Mouse (Mus musculus) megakaryocyte, embryonic 14.5 days (primary cell): ENCODE results near the gene Meioc. TPM values are rescaled to one million over a fixed set of nuclear protein-coding genes. Genes with fewer than 3 reads are reported as not detected.
A peak's percentile ranks its signal among the peaks of the same experiment; 100 is the strongest.
"Not testable (repeated sequence)": the region's sequence is repeated elsewhere in the genome, so short reads cannot be mapped to it uniquely, and the experiment has no call there.

Experiments
- H3K27me3 ChIP-seq: replicated peaks from 2 replicates; pipeline ENCODE3; 2012; ENCODE audit warnings: inconsistent platforms
- H3K36me3 ChIP-seq: replicated peaks from 2 replicates; pipeline ENCODE3; 2012; ENCODE audit warnings: low read length, inconsistent platforms, mixed read lengths
- H3K4me1 ChIP-seq: 2 replicates; pipeline ENCODE4 v1.6.1; 2012; ENCODE audit warnings: inconsistent platforms
- H3K4me3 ChIP-seq: replicated peaks from 2 replicates; pipeline ENCODE3; 2012; ENCODE audit warnings: moderate library complexity, mild to moderate bottlenecking, inconsistent platforms
- H3K9me3 ChIP-seq: 2 replicates; pipeline ENCODE4 v1.6.1; 2012; ENCODE audit warnings: inconsistent platforms
- FLI1 ChIP-seq: IDR thresholded peaks from 2 replicates; pipeline ENCODE4 v1.6.1; 2012; ENCODE audit warnings: low read length, inconsistent platforms, mixed read lengths
- GATA1 ChIP-seq: IDR thresholded peaks from 3 replicates; pipeline ENCODE4 v1.6.1; 2012; ENCODE audit warnings: mixed read lengths, low read length, inconsistent platforms, borderline replicate concordance
- polyA plus RNA-seq: library from polyadenylated mRNA; stranded (reverse); fragments of >175 nt; gene quantifications from 2 replicates; pipeline ENCODE4 v1.2.3, GENCODE M21; 2012; ENCODE audit warnings: low replicate concordance; ENCODE audit not compliant: insufficient read depth

Meioc gene
- polyA plus RNA-seq, 1 experiment: not detected

DNA sequence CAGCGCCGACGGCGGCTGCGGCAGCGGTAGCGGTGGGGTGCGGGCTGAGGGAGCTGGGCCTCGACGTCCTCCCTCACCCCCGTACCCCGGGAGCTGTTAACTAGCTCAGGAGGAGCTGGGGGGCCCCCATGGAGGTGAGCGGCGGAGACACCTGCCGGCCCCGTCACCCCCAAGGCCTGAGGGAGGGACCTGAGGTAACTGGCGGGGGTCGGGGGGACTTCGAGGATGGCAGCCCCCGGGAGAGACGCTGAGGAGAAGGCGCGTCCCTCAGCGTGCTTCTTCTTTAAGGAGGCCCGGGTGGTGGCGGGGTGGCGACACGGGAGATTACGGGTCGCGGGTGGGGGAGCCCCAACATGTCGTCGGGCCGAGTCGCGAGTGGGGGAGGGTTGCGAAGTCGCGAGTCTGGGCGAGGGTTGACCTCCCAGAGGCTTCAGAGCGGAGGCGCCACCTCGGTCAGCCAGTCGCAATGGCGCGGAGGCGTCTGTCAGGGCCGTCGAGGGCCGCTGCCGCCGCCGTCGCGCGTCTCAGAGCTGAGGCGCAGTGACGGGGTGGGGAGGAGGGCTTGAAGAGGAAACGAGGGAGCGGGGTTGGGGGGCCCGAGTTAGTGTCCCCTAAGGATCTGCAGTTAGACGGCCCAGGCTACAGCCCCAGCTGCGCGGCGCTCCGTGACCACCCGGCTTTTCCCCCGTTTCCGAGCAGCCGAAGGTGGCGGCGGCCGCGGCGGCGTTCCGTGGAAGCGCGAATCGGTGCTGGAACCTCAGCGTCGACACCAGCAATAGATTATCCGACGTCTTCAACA lies 2.3 kb downstream of the Meioc start:
- Histone ChIP-seq H3K36me3 (no peaks in the 10 kb centered on the region), H3K27me3 (peaks cover 43% of the 10 kb centered on the region), H3K4me3 (no peak overlapping the region), H3K9me3 (peaks cover 14% of the 10 kb centered on the region), H3K4me1 (peaks cover 8% of the 10 kb centered on the region; the same call in 1 of the 2 replicates)
- no peak for TF ChIP-seq GATA1
- TF ChIP-seq FLI1: no peak

DNA sequence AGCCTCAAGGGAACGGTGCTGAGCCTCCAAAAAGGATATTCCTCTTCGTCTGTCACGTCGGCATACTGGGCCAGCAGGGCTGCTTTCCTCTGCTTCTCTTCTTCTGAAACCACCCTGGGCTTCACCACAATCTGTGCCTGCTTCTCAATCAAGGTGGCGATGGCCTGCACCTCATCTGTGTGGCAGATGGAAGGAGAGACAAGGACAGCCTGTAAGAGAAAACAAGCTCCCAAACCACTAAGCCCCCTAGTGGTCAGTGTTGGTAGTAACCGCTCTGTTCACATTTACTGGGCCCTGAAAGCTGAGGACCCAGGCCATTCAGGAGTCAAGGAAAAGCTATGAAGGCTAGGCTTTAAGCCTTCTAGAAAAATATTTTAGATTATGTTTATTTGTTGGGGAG lies 26.6 kb downstream of the Meioc start:
- peaks cover 27% of the 10 kb centered on the region for H3K4me1 ChIP-seq
- H3K9me3 ChIP-seq: no peaks in the 10 kb centered on the region
- peaks cover 52% of the 10 kb centered on the region for H3K36me3 ChIP-seq
- H3K27me3 ChIP-seq: no peaks in the 10 kb centered on the region
- H3K4me3 ChIP-seq: no peak overlapping the region
- no peak for TF ChIP-seq FLI1
- TF ChIP-seq GATA1: no peak

DNA sequence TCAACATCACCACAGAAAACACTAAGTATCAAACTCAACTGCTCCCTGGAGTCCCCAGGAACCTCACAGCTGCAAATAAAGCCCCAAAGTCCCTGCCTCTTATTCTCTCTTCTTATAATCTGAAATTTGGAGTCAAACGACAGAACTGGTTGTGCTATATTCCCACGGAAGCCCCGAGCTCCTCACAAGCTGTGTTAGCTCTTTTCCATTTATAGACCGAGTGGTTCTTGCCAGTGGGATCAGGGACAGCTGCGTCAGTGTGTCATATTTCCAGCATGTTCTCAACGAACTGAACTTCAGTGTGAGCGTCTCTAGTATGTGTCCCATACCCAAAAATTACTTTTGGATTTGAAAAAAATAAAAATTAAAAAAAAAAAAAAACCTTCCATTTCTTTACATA lies 31.8 kb downstream of the Meioc start:
- H3K36me3 ChIP-seq: peaks cover 27% of the 10 kb centered on the region
- peaks cover 51% of the 10 kb centered on the region for H3K4me1 ChIP-seq
- peaks cover 2% of the 10 kb centered on the region for H3K27me3 ChIP-seq
- H3K4me3 ChIP-seq: no peak overlapping the region
- TF ChIP-seq GATA1 (no peak), FLI1 (no peak)
- H3K9me3 ChIP-seq: no peaks in the 10 kb centered on the region

DNA sequence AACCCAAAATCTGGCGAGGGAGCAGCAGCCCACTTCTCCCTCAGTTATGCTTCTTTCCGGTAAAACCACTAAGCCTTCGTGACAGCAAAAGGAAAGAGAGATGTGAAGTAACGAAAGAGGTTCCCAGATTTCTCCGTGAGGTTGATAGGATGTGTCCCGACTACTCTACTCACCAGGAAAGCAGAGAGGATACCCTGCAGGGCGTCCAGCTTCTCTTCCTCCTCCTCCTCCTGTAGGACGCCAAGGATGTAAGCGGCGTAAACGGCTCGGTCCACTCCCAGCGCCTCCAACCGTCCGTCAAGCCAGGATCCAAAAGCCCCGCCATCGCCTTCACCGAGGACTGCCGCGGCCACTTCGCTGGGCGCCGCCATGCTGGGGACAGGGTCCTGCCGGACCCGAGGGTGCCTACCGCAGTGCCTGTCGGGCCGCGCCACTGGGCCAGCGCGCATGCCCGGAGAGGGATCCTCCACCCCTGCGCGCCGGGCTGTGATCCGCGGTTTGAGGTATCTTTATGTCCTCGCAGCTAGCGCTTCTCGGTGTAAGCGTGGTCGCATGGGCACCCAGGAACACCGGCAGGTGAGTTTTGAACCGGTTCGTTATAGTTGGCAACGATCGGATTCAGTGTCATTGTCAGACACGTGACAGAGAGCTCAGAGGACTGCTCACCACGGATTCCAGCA lies 34.0 kb downstream of the Meioc start, which contains the start of gene Ccdc43:
TSS of gene Ccdc43 (minus strand) at position 445 of the 680 bp plus-strand sequence.
- no peak for TF ChIP-seq FLI1
- TF ChIP-seq GATA1: no peak
- Histone ChIP-seq H3K27me3 (peaks cover 4% of the 10 kb centered on the region), H3K36me3 (peaks cover 13% of the 10 kb centered on the region), H3K4me1 (peaks cover 45% of the 10 kb centered on the region), H3K9me3 (peaks cover 3% of the 10 kb centered on the region; the same call in 1 of the 2 replicates), H3K4me3 (peak within 1 kb of the TSS; percentile 96)

DNA sequence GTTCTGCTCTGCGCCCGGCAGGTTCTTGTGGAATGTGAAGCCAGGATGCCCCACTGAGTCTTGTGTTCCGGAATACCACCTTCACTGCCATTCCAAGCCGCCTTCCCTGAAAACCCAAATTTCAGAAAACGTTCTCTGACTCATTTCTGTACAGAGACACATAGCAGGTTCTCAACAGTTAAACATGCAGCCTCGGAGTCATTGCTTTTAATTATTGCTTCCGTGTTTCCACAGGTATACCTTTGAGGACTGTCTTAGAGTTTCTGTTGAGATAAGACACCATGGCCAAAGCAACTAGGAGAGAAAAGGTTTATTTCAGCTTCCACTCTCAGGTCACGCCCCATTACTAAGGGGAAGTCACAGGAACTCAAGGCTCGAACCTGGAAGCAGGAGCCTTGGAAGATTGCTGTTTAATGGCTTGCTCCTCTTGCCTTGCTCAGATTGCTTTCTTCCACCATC lies 34.5 kb downstream of the Meioc start:
- H3K4me1 ChIP-seq: peaks cover 45% of the 10 kb centered on the region
- no peak for TF ChIP-seq FLI1
- TF ChIP-seq GATA1: no peak
- H3K4me3 ChIP-seq: peak overlapping the region; percentile 96
- peaks cover 9% of the 10 kb centered on the region for H3K36me3 ChIP-seq
- H3K9me3 ChIP-seq: peaks cover 6% of the 10 kb centered on the region; the same call in 1 of the 2 replicates
- peaks cover 4% of the 10 kb centered on the region for H3K27me3 ChIP-seq

DNA sequence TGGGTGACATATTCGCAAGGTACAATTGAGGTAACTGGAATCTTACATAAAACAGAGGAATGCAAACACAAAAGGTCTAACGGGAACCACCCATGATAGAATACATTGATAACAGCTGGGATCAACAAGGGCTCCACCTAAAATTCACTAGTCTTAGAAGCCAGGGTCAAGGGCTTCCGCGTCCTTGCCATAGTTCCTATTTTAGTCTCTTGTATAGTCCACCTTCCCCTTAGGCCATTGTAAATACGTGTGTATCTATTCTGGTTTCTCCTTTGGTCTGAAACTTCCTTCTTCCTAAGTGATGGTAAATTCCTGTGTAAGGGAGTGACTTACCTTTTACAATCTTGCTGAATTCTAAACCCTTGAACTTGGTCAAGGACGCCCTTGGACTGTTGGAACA lies 38.7 kb downstream of the Meioc start:
- not testable (repeated sequence) for H3K27me3 ChIP-seq, H3K4me3 ChIP-seq, H3K36me3 ChIP-seq
- H3K9me3 ChIP-seq: peaks cover 37% of the 10 kb centered on the region
- H3K4me1 ChIP-seq: peaks cover 13% of the 10 kb centered on the region

DNA sequence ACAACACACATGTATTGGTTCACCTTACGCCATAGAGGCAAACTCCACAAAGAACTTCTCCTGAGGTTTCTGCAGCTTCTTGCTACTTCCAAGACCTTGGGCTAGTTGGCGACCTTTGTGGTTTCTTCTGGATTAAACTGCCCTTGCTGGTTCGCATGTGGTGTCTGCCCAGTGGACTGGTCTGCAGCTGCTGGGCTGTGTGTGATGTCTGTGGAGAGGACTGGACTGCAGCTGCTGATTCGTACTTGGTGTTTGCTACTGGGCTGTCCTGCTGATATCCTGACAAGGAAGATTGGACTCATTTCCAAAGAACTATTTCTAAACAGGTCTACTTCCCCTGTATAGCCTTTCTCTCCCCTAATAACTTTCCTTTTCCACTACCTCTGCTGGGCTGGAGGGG lies 48.9 kb downstream of the Meioc start:
- no peak overlapping the region for H3K4me3 ChIP-seq
- peaks cover 26% of the 10 kb centered on the region for H3K9me3 ChIP-seq
- H3K36me3 ChIP-seq: no peaks in the 10 kb centered on the region
- H3K27me3 ChIP-seq: peaks cover 27% of the 10 kb centered on the region
- TF ChIP-seq FLI1 (no peak), GATA1 (no peak)
- H3K4me1 ChIP-seq: no peaks in the 10 kb centered on the region

DNA sequence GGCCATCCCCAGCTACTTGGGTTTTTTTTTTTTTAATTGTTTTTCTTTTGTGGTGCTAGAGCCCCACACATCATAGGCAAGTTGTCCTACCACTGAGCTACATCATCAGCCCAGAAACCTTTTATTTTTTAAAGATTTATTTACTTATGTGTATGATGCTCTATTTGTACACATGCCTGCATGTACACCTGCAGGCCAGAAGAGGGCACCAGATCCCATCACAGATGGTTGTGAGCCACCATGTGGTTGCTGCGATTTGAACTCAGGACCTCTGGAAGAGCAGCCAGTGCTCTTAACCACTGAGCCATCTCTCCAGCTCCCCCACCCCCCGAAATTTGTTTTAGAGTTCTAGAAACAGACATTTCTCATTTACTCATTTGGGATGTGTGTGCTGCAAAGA lies 51.1 kb downstream of the Meioc start:
- H3K4me3 ChIP-seq, H3K36me3 ChIP-seq, H3K4me1 ChIP-seq: not testable (repeated sequence)
- Histone ChIP-seq H3K27me3 (peaks cover 22% of the 10 kb centered on the region), H3K9me3 (peaks cover 45% of the 10 kb centered on the region)

DNA sequence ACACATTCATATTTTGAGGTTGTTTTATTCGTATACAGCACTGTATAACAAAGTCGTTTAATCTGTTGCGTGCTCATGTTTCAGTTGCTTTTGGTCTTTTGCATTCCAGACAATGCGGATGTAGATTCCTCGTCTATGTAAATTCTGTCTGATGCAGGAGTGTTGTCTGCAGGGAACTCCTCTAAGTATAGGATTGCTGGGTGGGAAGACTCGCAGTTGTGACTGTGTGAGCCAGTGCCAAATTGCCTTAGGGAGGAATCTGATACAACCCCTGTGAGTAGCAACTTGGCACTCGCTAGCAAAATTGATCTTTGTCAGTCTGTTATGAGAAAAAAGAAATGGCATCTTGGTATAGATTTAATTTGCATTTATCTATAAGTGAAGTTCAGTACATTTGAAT lies 52.6 kb downstream of the Meioc start:
- no peaks in the 10 kb centered on the region for H3K4me1 ChIP-seq
- TF ChIP-seq FLI1: no peak
- no peak for TF ChIP-seq GATA1
- H3K27me3 ChIP-seq: peaks cover 14% of the 10 kb centered on the region
- no peaks in the 10 kb centered on the region for H3K36me3 ChIP-seq
- no peak overlapping the region for H3K4me3 ChIP-seq
- H3K9me3 ChIP-seq: peaks cover 45% of the 10 kb centered on the region

DNA sequence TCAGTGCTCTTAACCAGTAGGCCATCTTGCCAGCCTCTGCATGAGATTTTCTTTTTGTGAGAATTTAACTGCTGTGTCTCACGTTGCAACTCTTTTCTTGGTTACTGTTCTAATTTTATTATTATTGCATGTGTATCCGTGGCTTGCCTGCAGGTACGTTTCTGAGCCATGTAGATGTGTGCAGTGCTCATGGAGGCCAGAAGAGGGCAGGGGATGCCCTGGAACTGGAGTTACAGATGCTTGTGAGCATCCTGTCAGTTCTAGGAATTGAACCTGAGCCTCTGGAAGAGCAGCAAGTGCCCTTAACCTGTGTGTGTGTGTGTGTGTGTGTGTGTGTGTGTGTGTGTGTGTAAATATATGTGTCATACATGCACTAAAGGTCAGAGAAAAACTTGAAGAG lies 62.1 kb downstream of the Meioc start:
- Histone ChIP-seq H3K4me1 (peaks cover 4% of the 10 kb centered on the region), H3K4me3 (no peak overlapping the region), H3K36me3 (no peaks in the 10 kb centered on the region), H3K9me3 (no peaks in the 10 kb centered on the region), H3K27me3 (peaks cover 33% of the 10 kb centered on the region)
- TF ChIP-seq GATA1 (no peak), FLI1 (no peak)

DNA sequence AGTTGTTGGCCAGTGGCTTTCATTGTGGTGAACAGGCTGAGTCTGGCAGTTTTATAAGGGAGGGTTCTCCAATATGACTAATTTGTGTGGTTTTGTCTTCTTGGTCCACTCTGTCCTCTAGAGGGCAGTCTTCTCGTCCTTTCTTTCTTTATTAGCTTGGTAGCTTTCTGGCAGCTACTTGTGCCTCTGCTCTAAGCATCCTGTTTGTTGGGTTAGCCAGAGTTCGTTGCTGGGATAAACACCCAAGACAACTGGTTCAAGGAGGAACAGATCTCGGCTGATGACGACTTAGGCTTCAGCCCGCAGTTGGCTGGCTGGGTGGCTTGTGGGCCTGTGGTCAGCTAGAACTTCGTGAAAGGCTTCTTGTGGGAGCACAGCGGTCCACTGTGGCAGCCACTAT lies 65.1 kb downstream of the Meioc start:
- Histone ChIP-seq H3K4me1 (peaks cover 9% of the 10 kb centered on the region), H3K27me3 (peaks cover 24% of the 10 kb centered on the region)
- TF ChIP-seq GATA1 (no peak), FLI1 (no peak)

More for the DNA sequence above, 65.1 kb downstream of the Meioc start:
- Histone ChIP-seq H3K36me3 (no peaks in the 10 kb centered on the region), H3K9me3 (no peaks in the 10 kb centered on the region), H3K4me3 (no peak overlapping the region)
